Mouse (Mus musculus) midbrain, embryonic 13.5 days (tissue): Measurements from ENCODE around the gene Zfp619. TPM values are rescaled to one million over a fixed set of nuclear protein-coding genes. Genes with fewer than 3 reads are reported as not detected.

Experiments used
- ATAC-seq: fragments of 200-750 bp; cut with Nextera tagmentation; 2 replicates; pipeline ENCODE4 v1.8.0; 2017; ENCODE audit warnings: mild to moderate bottlenecking, moderate TSS enrichment, moderate library complexity
- H3K27ac ChIP-seq: fragments of 300-500 bp; sonication (generic); 2 replicates; pipeline ENCODE4 v1.5.1; 2015; ENCODE audit warnings: inconsistent platforms, mild to moderate bottlenecking, moderate library complexity
- H3K27me3 ChIP-seq: fragments of 300-500 bp; sonication (generic); 2 replicates; pipeline ENCODE4 v1.6.1; 2015; ENCODE audit warnings: mild to moderate bottlenecking, inconsistent platforms
- H3K36me3 ChIP-seq: fragments of 300-500 bp; sonication (generic); 2 replicates; pipeline ENCODE4 v1.6.1; 2015; ENCODE audit warnings: mild to moderate bottlenecking, inconsistent platforms
- H3K4me1 ChIP-seq: fragments of 300-500 bp; sonication (generic); replicated peaks from 2 replicates; pipeline ENCODE4 v1.6.1; 2015; ENCODE audit warnings: inconsistent platforms
- H3K4me2 ChIP-seq: fragments of 300-500 bp; sonication (generic); replicated peaks from 2 replicates; pipeline ENCODE4 v1.6.1; 2015; ENCODE audit warnings: moderate library complexity, mild to moderate bottlenecking, inconsistent platforms
- H3K4me3 ChIP-seq: fragments of 300-500 bp; sonication (generic); replicated peaks from 2 replicates; pipeline ENCODE4 v1.5.1; 2015; ENCODE audit warnings: mild to moderate bottlenecking, inconsistent platforms
- H3K9ac ChIP-seq: fragments of 300-500 bp; sonication (generic); replicated peaks from 2 replicates; pipeline ENCODE4 v1.6.1; 2015; ENCODE audit warnings: mild to moderate bottlenecking, inconsistent platforms
- H3K9me3 ChIP-seq: fragments of 300-500 bp; sonication (generic); 2 replicates; pipeline ENCODE4 v1.6.1; 2016; ENCODE audit warnings: mild to moderate bottlenecking, inconsistent platforms
- WGBS: fragments of 180-500 bp; shearing (Covaris S2); methylation state at CpG from one replicate; pipeline ENCODE4 v1.1.7; 2015; 5-methylcytosine and 5-hydroxymethylcytosine counted together
- polyA plus RNA-seq: library from polyadenylated mRNA; unstranded; fragments of >200 nt; fragmentation: Nextera tagmentation; extraction: Ambion mirVana; gene quantifications from 2 replicates; pipeline ENCODE4 v1.2.1, GENCODE M21; 2015

Zfp619 gene
- polyA plus RNA-seq, result 4.3 and 4.6 TPM in 2 replicates

GRCm38 (mm10) chr7:39517616-39518177, at the start of gene Zfp619:
Zfp619 (plus strand) TSS chr7:39517766.
- Histone ChIP-seq H3K4me3 (peak within 1 kb of the TSS; percentile 59), H3K4me2 (peak within 1 kb of the TSS; percentile 51), H3K36me3 (peaks cover 12% of the 10 kb centered on the region), H3K9ac (peak within 1 kb of the TSS; percentile 81), H3K9me3 (no peaks in the 10 kb centered on the region), H3K4me1 (peaks cover 7% of the 10 kb centered on the region), H3K27ac (peak within 1 kb of the TSS; percentile 98), H3K27me3 (no peaks in the 10 kb centered on the region)
- peak; percentile 97 for ATAC-seq
- under 1% methylated on average over 43 of the region's 43 CpGs for WGBS

GRCm38 (mm10) chr7:39479013-39479412, 38.6 kb upstream of the Zfp619 start:
- H3K4me1 ChIP-seq, result no peaks in the 10 kb centered on the region
- H3K4me2 ChIP-seq, result no peak overlapping the region
- H3K9me3 ChIP-seq, result peaks cover 8% of the 10 kb centered on the region
- H3K36me3 ChIP-seq, result peaks cover 50% of the 10 kb centered on the region
- H3K9ac ChIP-seq, result no peak overlapping the region
- H3K27me3 ChIP-seq, result no peaks in the 10 kb centered on the region
- H3K27ac ChIP-seq, result no peak overlapping the region
- ATAC-seq, result no peak
- no peak overlapping the region for H3K4me3 ChIP-seq
- WGBS, result 95% methylated on average over 2 of the region's 2 CpGs

- no peak overlapping the region for H3K4me3 ChIP-seq
- WGBS, result 58% methylated on average over 6 of the region's 6 CpGs
- H3K36me3 ChIP-seq, result 0 out of 2 replicates have a peak, but pooled peaks cover 4% of the 10 kb centered on the region
- no peaks in the 10 kb centered on the region for H3K27me3 ChIP-seq
- H3K9me3 ChIP-seq, result no peaks in the 10 kb centered on the region
- no peak overlapping the region for H3K4me2 ChIP-seq
- no peak overlapping the region for H3K27ac ChIP-seq
- H3K9ac ChIP-seq, result no peak overlapping the region
- no peak for ATAC-seq
- H3K4me1 ChIP-seq, result 0 out of 2 replicates have a peak, but pooled peaks cover 2% of the 10 kb centered on the region
These were observed 33.2 kb upstream of the Zfp619 start for GRCm38 (mm10) chr7:39484384-39484783.

- H3K4me1 ChIP-seq, result 0 out of 2 replicates have a peak, but pooled peaks cover 2% of the 10 kb centered on the region
- no peaks in the 10 kb centered on the region for H3K36me3 ChIP-seq
- peak overlapping the region; percentile 82 for H3K9ac ChIP-seq
- peak; percentile 85 for ATAC-seq
- peak overlapping the region; percentile 67 for H3K4me2 ChIP-seq
- no peaks in the 10 kb centered on the region for H3K9me3 ChIP-seq
- H3K27me3 ChIP-seq, result no peaks in the 10 kb centered on the region
- WGBS, result 12% methylated on average over 23 of the region's 23 CpGs
- H3K27ac ChIP-seq, result peak overlapping the region; percentile 65
- peak overlapping the region; percentile 60 for H3K4me3 ChIP-seq
These were observed 30.3 kb upstream of the Zfp619 start for GRCm38 (mm10) chr7:39487159-39487853.

- H3K9ac ChIP-seq, result peak overlapping the region; percentile 82
- H3K27me3 ChIP-seq, result no peaks in the 10 kb centered on the region
- H3K9me3 ChIP-seq, result no peaks in the 10 kb centered on the region
- 28% methylated on average over 9 of the region's 9 CpGs for WGBS
- H3K4me1 ChIP-seq, result 0 out of 2 replicates have a peak, but pooled peaks cover 2% of the 10 kb centered on the region
- H3K36me3 ChIP-seq, result no peaks in the 10 kb centered on the region
- peak; percentile 60 for ATAC-seq
- peak overlapping the region; percentile 65; the same call in 1 of the 2 replicates for H3K27ac ChIP-seq
- H3K4me3 ChIP-seq, result peak overlapping the region; percentile 60
- H3K4me2 ChIP-seq, result peak overlapping the region; percentile 67
These were observed 29.7 kb upstream of the Zfp619 start for GRCm38 (mm10) chr7:39487854-39488205.

DNA sequence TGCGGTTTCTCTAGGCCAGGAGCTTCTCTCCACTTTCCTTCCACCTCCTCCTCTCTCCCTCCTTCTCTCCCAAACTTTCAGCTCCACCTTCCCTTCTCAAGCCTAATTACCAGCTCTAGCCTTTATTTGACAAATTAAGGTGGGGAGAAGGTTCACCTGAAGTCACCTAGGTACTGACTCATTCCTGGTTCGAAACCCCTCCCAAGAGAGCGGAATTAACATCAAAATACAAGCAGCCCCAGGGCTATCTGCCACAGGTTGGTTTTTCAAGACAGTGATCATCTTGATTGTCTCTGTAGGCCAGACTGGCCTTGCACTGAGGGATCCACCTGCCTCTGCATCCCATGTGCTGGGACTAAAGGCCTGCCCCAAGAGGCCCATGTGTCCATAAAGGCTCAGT, 22.9 kb upstream of the Zfp619 start:
- peaks cover 16% of the 10 kb centered on the region; the same call in 1 of the 2 replicates for H3K9me3 ChIP-seq
- no peak for ATAC-seq
- no peak overlapping the region for H3K4me3 ChIP-seq
- no peaks in the 10 kb centered on the region for H3K27me3 ChIP-seq
- H3K4me1 ChIP-seq, result no peaks in the 10 kb centered on the region
- peaks cover 45% of the 10 kb centered on the region for H3K36me3 ChIP-seq
- no peak overlapping the region for H3K9ac ChIP-seq
- H3K27ac ChIP-seq, result no peak overlapping the region
- H3K4me2 ChIP-seq, result no peak overlapping the region
- 87% methylated on average over 3 of the region's 3 CpGs for WGBS

DNA sequence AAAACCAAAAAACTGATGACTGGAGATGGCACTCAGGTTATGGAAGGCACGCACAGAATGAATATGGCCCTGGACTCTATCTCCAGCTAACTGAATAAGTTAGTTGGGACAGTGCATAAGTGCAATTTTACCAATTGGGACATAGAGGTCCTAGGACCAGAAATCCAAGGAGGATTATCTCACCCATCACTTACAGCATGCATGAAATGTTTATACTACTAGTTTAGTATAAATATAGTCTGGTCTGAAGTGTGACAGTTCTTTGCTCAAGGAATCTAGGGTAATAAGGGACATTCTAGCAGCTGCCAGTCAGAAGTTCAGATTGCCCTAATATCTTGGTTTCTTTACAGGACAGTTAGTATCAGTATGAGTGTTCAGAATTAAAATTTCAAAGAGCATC, 13.5 kb upstream of the Zfp619 start:
- peaks cover 10% of the 10 kb centered on the region for H3K36me3 ChIP-seq
- 93% methylated on average over 1 of the region's 1 CpGs for WGBS
- no peaks in the 10 kb centered on the region for H3K4me1 ChIP-seq
- no peak overlapping the region for H3K4me3 ChIP-seq
- H3K4me2 ChIP-seq, result no peak overlapping the region
- H3K27me3 ChIP-seq, result no peaks in the 10 kb centered on the region
- ATAC-seq, result no peak
- peaks cover 7% of the 10 kb centered on the region; the same call in 1 of the 2 replicates for H3K9me3 ChIP-seq
- no peak overlapping the region for H3K27ac ChIP-seq
- no peak overlapping the region for H3K9ac ChIP-seq

GRCm38 (mm10) chr7:39518362-39518761, 796 bp downstream of the Zfp619 start:
- Histone ChIP-seq H3K4me2 (peak overlapping the region; percentile 51), H3K36me3 (peaks cover 15% of the 10 kb centered on the region), H3K27ac (no peak overlapping the region), H3K27me3 (no peaks in the 10 kb centered on the region), H3K9me3 (no peaks in the 10 kb centered on the region; the same call in 1 of the 2 replicates), H3K4me3 (peak overlapping the region; percentile 59), H3K4me1 (peaks cover 7% of the 10 kb centered on the region), H3K9ac (0 out of 2 replicates have a peak overlapping the region, but pooled peaks have one; percentile 46)
- WGBS, result 86% methylated on average over 12 of the region's 12 CpGs
- peak; percentile 51 for ATAC-seq

DNA sequence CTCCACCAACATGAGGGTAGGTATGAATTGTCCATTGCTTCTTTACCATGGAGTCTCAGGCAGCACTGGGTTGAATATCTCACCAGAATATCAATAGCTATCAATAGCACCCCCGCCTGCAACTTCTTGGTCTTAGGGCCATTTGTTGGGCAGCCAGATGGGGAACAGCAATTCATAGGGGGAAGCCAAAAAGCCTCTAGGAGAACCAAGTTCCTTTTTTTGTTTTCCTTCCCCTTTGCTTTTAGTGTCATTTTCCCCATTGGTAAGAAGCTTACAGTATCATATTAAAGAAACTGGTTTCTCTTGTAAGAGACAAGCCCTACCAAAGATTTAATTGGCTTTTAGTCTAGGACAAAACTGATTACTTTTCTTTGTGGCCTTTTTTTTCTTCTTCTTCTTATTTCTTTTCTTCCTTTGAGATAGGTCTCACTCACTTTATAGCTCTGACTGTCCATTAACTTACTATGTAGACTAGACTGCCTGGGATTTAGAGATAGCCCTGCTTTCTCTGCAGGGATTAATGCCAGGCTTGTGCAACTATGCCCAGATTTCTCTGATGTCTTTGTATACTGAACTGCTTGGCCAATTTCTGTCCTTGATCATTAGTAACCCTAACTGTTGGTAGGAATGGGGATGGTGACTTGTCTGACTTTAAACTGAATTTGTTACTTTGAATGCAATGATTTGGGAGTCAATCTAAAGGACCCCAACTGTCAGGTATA, 6.3 kb downstream of the Zfp619 start:
- Histone ChIP-seq H3K27me3 (no peaks in the 10 kb centered on the region), H3K9me3 (no peaks in the 10 kb centered on the region; the same call in 1 of the 2 replicates), H3K27ac (no peak overlapping the region), H3K9ac (no peak overlapping the region), H3K4me3 (no peak overlapping the region), H3K4me1 (peaks cover under 1% of the 10 kb centered on the region; the same call in 1 of the 2 replicates), H3K4me2 (no peak overlapping the region), H3K36me3 (peaks cover 19% of the 10 kb centered on the region)
- WGBS, result 93% methylated on average over 1 of the region's 1 CpGs
- ATAC-seq, result no peak

- Histone ChIP-seq H3K9ac (no peak overlapping the region), H3K4me3 (no peak overlapping the region), H3K4me2 (no peak overlapping the region), H3K9me3 (no peaks in the 10 kb centered on the region), H3K36me3 (peaks cover 10% of the 10 kb centered on the region), H3K27me3 (no peaks in the 10 kb centered on the region), H3K4me1 (peaks cover 7% of the 10 kb centered on the region; the same call in 1 of the 2 replicates), H3K27ac (no peak overlapping the region)
- ATAC-seq, result no peak
- WGBS, result 88% methylated on average over 1 of the region's 1 CpGs
These were observed 25.6 kb downstream of the Zfp619 start for GRCm38 (mm10) chr7:39543151-39543550.

GRCm38 (mm10) chr7:39544242-39545111, 26.9 kb downstream of the Zfp619 start:
- Histone ChIP-seq H3K4me3 (peak overlapping the region; percentile 53), H3K9ac (peak overlapping the region; percentile 80), H3K4me1 (peaks cover 7% of the 10 kb centered on the region; the same call in 1 of the 2 replicates), H3K9me3 (no peaks in the 10 kb centered on the region), H3K27ac (peak overlapping the region; percentile 80), H3K36me3 (peaks cover 6% of the 10 kb centered on the region; the same call in 1 of the 2 replicates), H3K4me2 (peak overlapping the region; percentile 75), H3K27me3 (no peaks in the 10 kb centered on the region)
- ATAC-seq, result peak; percentile 95
- under 1% methylated on average over 43 of the region's 43 CpGs for WGBS
